Mouse (Mus musculus): ENCODE data around the gene Gpr27. TPM values are rescaled to one million over a fixed set of nuclear protein-coding genes. Genes with fewer than 3 reads are reported as not detected.
A peak's percentile ranks its signal among the peaks of the same experiment; 100 is the strongest.

Gene Gpr27
- polyA plus RNA-seq, 1 experiment from 2014 or later: 1.0 TPM

DNA sequence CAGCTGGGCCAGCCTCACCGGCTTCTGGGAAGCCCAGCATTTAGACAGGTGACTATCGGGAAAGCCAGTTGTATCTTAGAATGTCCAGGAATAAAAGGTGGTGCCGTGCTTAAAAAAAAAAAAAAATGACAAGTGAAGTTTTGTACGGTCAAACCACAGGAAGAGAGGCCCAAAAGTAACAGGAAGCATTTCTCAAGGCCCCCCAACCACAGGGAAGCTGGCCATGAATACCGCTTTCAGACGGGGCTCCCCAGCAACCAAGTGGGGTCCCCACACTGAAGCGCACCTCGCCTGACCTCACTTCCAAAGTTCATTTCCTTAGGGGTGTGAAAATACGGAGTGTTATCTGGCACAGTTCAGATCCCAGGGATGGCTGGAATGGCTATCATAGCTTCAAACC is 28.6 kb downstream of the Gpr27 start:
- 71% methylated on average over 9 of the region's 9 CpGs for WGBS
- Histone ChIP-seq H3K9ac (no peak overlapping the region), H3K27ac (no peak overlapping the region), H3K4me2 (no peak overlapping the region), H3K27me3 (peaks cover 20% of the 10 kb centered on the region), H3K36me3 (no peaks in the 10 kb centered on the region), H3K4me1 (replicated peaks) (peaks cover 11% of the 10 kb centered on the region), H3K4me3 (no peak overlapping the region), H3K9me3 (replicated peaks) (no peaks in the 10 kb centered on the region)
- ATAC-seq (replicated peaks; ENCODE audit: insufficient number of reproducible peaks, insufficient read depth, low FRiP score, low read depth): no peak

- Histone ChIP-seq H3K27me3 (peaks cover 30% of the 10 kb centered on the region), H3K4me2 (no peak overlapping the region), H3K27ac (no peak overlapping the region), H3K36me3 (no peaks in the 10 kb centered on the region), H3K4me1 (replicated peaks) (peaks cover 20% of the 10 kb centered on the region), H3K4me3 (no peak overlapping the region), H3K9me3 (replicated peaks) (no peaks in the 10 kb centered on the region), H3K9ac (no peak overlapping the region)
- no peak for ATAC-seq (replicated peaks; ENCODE audit: insufficient number of reproducible peaks, insufficient read depth, low FRiP score, low read depth)
- 65% methylated on average over 9 of the region's 9 CpGs for WGBS
These were observed 29.9 kb downstream of the Gpr27 start for GRCm38 (mm10) chr6:99722390-99722789.

GRCm38 (mm10) chr6:99725971-99726561 is 33.6 kb downstream of the Gpr27 start, which contains the start of gene Prok2:
Prok2 (minus strand) TSS chr6:99726392.
- Histone ChIP-seq H3K9ac (peak within 1 kb of the TSS; percentile 48), H3K4me1 (replicated peaks) (peaks cover 20% of the 10 kb centered on the region), H3K36me3 (no peaks in the 10 kb centered on the region), H3K4me2 (peak within 1 kb of the TSS; percentile 94), H3K9me3 (replicated peaks) (no peaks in the 10 kb centered on the region), H3K27me3 (peaks cover 55% of the 10 kb centered on the region), H3K4me3 (peak within 1 kb of the TSS; percentile 54), H3K27ac (no peak within 1 kb of the TSS)
- ATAC-seq (replicated peaks; ENCODE audit: insufficient number of reproducible peaks, insufficient read depth, low FRiP score, low read depth): no peak
- under 1% methylated on average over 59 of the region's 61 CpGs for WGBS

- Histone ChIP-seq H3K27me3 (peaks cover 55% of the 10 kb centered on the region), H3K9me3 (replicated peaks) (no peaks in the 10 kb centered on the region), H3K27ac (no peak overlapping the region), H3K4me1 (replicated peaks) (peaks cover 20% of the 10 kb centered on the region), H3K9ac (peak overlapping the region; percentile 48), H3K4me3 (peak overlapping the region; percentile 54), H3K4me2 (peak overlapping the region; percentile 94), H3K36me3 (no peaks in the 10 kb centered on the region)
- 4% methylated on average over 22 of the region's 22 CpGs for WGBS
- no peak for ATAC-seq (replicated peaks; ENCODE audit: insufficient number of reproducible peaks, insufficient read depth, low FRiP score, low read depth)
These were observed 34.3 kb downstream of the Gpr27 start for GRCm38 (mm10) chr6:99726576-99727303.

GRCm38 (mm10) chr6:99729853-99730252 is 37.4 kb downstream of the Gpr27 start:
- H3K27ac ChIP-seq: no peak overlapping the region
- peaks cover 49% of the 10 kb centered on the region for H3K27me3 ChIP-seq
- H3K4me3 ChIP-seq: no peak overlapping the region
- peaks cover 14% of the 10 kb centered on the region for H3K4me1 ChIP-seq (replicated peaks)
- no peaks in the 10 kb centered on the region for H3K36me3 ChIP-seq
- no peak overlapping the region for H3K4me2 ChIP-seq
- WGBS: 72% methylated on average over 4 of the region's 4 CpGs
- H3K9ac ChIP-seq: no peak overlapping the region
- no peaks in the 10 kb centered on the region for H3K9me3 ChIP-seq (replicated peaks)
- no peak for ATAC-seq (replicated peaks; ENCODE audit: insufficient number of reproducible peaks, insufficient read depth, low FRiP score, low read depth)

GRCm38 (mm10) chr6:99731926-99732325 is 39.4 kb downstream of the Gpr27 start:
- Histone ChIP-seq H3K27ac (no peak overlapping the region), H3K4me1 (replicated peaks) (peaks cover under 1% of the 10 kb centered on the region; the same call in 1 of the 2 replicates), H3K4me2 (no peak overlapping the region), H3K9ac (no peak overlapping the region), H3K27me3 (peaks cover 30% of the 10 kb centered on the region), H3K9me3 (replicated peaks) (no peaks in the 10 kb centered on the region), H3K4me3 (no peak overlapping the region), H3K36me3 (no peaks in the 10 kb centered on the region)
- 73% methylated on average over 4 of the region's 4 CpGs for WGBS
- no peak for ATAC-seq (replicated peaks; ENCODE audit: insufficient number of reproducible peaks, insufficient read depth, low FRiP score, low read depth)

DNA sequence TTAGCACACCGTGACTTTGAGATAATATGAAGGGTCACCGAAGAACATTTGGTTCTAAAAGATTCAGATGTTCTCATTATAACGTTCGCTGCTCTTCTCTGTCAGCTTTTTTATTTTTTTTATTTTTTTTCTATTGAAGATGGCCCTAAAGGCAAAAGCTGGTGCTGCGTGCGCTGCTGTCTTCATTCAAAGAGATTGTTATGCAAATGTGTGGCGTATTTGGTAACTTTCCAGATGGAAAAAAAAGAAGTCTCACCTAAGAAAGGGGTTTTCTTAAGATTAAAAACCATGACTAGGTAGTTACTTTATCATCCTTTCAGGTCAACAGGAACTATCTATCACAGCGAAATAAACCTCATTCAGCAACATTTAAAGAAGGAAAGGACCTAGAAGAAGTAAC is 40.2 kb downstream of the Gpr27 start:
- ATAC-seq (replicated peaks; ENCODE audit: insufficient number of reproducible peaks, insufficient read depth, low FRiP score, low read depth): no peak
- H3K4me2 ChIP-seq: no peak overlapping the region
- no peaks in the 10 kb centered on the region for H3K4me1 ChIP-seq (replicated peaks)
- H3K9ac ChIP-seq: no peak overlapping the region
- H3K9me3 ChIP-seq (replicated peaks): no peaks in the 10 kb centered on the region
- H3K27ac ChIP-seq: no peak overlapping the region
- H3K27me3 ChIP-seq: peaks cover 22% of the 10 kb centered on the region
- H3K36me3 ChIP-seq: no peaks in the 10 kb centered on the region
- no peak overlapping the region for H3K4me3 ChIP-seq
- WGBS: 84% methylated on average over 8 of the region's 8 CpGs

GRCm38 (mm10) chr6:99734666-99735065 is 42.2 kb downstream of the Gpr27 start:
- Histone ChIP-seq H3K27me3 (peaks cover 4% of the 10 kb centered on the region; the same call in 1 of the 2 replicates), H3K9ac (no peak overlapping the region), H3K9me3 (replicated peaks) (no peaks in the 10 kb centered on the region), H3K27ac (no peak overlapping the region), H3K4me1 (replicated peaks) (no peaks in the 10 kb centered on the region), H3K4me3 (no peak overlapping the region), H3K4me2 (no peak overlapping the region), H3K36me3 (no peaks in the 10 kb centered on the region)
- WGBS: 45% methylated on average over 5 of the region's 5 CpGs
- ATAC-seq (replicated peaks; ENCODE audit: insufficient number of reproducible peaks, insufficient read depth, low FRiP score, low read depth): no peak

- Histone ChIP-seq H3K9ac (no peak overlapping the region), H3K9me3 (replicated peaks) (no peaks in the 10 kb centered on the region), H3K36me3 (no peaks in the 10 kb centered on the region), H3K27ac (no peak overlapping the region), H3K27me3 (no peaks in the 10 kb centered on the region), H3K4me1 (replicated peaks) (no peaks in the 10 kb centered on the region), H3K4me2 (no peak overlapping the region), H3K4me3 (no peak overlapping the region)
- 76% methylated on average over 3 of the region's 3 CpGs for WGBS
- no peak for ATAC-seq (replicated peaks; ENCODE audit: insufficient number of reproducible peaks, insufficient read depth, low FRiP score, low read depth)
These were observed 50.4 kb downstream of the Gpr27 start for GRCm38 (mm10) chr6:99742866-99743265.

Other genes starting within 250 kb of the Gpr27 start
- 66.8 and 77.5 TPM in 2 replicates for gene Foxp1, start 170.0 kb upstream of the Gpr27 start, polyA plus RNA-seq (2015; fragmentation: Nextera tagmentation; extraction: Ambion mirVana)
- 10.3 and 10.9 TPM in 2 replicates for gene Eif4e3, start 25.9 kb upstream of the Gpr27 start, polyA plus RNA-seq (2015; fragmentation: Nextera tagmentation; extraction: Ambion mirVana)
- gene Gm20696, start 25.9 kb upstream of the Gpr27 start, polyA plus RNA-seq (2015; fragmentation: Nextera tagmentation; extraction: Ambion mirVana): 2.5 and 2.9 TPM in 2 replicates
- gene Prok2, start 33.7 kb downstream of the Gpr27 start, polyA plus RNA-seq (2015; fragmentation: Nextera tagmentation; extraction: Ambion mirVana): 0.09 TPM in 2 replicates